Mouse (Mus musculus) frontal cortex, postnatal 14 days (tissue): ENCODE data around the gene Lrp11.

ENCODE experiments used
- DNase-seq, 2 experiments: peaks; one replicate each; pipeline ENCODE4 v3.0.0; 2022; ENCODE audit warnings: low spot score in 2 of 2

Lrp11 gene

DNA sequence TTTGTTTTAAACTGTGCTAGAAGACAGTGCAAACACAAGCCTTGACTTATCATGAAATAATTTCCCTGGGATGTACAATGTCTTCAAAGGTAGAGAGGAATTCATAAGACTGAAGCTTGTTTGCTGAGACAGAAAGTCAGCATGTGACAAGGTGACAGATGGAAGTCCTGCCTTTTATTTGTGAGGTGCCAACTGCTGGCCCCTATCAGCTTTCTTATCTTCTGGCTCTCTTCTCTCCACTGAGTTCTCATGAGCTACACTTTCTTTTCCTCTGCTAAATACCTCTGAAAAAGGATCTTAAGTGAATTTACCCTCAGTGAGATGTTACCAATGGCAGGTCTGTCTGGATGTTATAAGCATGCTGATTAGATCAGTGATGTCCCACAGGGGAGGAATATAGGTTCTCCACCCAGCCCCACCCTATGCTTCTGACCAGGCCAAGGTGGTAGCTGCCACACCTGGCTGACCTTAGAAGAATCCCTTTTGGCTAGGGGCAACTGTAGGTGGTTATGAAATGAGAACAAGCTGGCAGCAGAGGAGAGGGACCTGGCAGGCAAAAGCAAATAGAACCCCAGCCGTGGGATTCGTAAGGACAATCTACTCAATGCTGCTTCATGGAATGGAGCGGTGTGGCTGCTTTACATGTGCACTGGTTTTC lies 34.4 kb downstream of the Lrp11 start:
- DNase-seq, result no peak

DNA sequence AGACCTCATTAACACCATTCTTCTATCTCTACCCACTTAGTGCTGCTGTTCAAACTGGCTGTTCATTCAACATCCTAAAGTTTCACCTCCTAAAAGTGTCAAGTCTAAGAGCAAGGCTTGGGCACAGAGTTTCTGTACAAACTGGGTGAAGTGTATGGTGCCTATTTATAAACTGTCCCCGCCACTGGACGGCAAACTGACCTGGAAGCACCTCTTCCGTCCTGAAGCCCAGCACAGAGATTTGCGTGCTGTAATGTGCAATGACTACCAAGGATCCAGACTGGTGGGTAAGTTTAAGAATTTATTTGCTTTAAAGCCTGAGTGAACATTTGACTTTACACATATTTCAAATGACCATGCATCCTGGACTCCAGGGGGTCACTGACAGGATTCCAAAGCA lies 39.5 kb downstream of the Lrp11 start:
- no peak for DNase-seq

DNA sequence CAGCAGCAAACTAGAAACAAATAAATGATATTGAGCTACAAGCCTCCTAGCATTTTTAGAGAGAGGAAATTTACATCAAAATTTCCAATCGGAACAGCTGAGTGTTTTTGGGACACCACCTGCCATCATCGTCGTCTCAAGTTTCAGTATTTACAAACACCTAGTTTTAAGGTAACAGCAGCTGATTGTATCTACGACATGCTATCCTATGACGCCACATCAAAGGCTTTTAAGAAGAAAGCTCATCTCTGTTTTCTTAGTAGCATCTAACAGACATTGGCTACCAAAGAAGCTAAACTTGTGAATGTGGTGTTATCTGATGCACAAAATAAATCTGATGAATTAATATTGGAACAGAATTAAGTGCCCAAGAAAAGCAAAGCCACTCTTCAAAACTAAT lies 40.7 kb downstream of the Lrp11 start:
- no peak for DNase-seq

DNA sequence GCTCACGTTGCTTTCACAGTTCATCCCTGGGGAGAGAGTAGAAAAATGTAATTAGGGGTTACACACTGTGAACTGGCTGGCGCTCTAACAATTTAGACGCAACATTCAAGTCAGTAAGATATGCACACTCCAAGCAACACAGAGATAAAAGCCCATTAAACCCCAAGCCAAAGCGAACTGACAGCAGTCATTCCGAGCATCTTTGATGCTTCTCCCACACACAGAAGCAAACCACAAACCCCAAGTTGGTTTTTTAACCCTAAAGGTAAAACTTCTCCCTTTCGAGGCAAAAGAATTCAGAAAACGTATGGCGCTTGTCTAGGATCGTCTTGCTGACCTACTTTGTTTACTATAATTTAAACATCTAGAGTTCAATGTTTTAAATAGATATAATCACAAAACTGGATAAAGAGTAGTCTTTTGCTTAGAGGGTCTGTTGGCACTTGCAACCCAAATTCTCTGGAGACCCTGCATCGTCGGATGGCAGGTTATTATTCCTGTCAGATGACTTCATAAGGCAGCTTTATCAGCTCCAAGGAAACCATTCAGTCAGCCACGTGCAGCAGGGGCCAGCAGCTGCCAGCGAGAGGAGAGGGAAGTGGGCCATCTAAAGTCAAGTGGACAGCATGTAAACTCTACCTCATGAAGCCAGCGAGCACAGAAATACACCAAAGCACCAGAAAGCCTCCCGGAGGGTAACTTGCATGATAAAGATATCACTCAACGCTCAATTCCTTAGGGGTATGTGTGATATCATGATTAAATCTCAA lies 41.5 kb downstream of the Lrp11 start:
- DNase-seq, result no peak

DNA sequence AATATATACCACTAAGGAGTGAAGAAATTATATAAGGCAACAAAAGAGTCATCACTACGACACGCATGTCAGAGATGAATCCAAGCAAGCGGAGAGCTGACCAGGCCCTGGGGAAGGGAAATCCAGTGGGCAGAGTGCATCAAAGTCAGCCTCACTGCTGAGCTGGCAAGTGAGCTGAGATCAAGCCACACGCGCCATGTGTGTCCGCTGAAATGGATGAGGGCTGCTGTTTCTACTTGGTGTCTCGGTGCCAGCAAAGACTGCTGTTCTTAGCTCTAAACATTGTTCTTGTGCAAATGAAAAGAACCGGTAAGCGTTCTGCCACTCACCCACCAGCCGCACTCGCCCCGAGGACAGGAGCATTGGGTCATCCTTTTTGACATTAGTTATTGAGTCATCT lies 50.8 kb downstream of the Lrp11 start:
- no peak for DNase-seq

DNA sequence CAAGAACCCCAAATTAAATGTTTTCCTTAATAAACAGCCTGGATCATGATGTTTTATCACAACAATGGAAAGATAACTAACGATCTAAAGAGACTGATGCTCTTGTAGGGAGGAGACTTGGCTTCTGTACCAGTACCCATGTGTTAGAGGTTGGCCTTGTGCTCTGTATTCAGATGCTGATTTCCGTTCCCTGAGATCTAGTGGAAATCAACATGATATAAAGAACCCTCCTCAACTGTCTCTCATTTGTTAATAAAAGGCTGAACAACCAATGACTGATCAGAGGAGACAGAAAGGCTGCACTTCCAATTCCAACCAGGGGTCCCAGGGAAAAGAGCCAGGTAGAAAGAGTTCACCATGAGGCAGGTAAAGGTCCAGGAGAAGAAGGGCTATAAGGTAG lies 56.3 kb downstream of the Lrp11 start:
- DNase-seq, result no peak

DNA sequence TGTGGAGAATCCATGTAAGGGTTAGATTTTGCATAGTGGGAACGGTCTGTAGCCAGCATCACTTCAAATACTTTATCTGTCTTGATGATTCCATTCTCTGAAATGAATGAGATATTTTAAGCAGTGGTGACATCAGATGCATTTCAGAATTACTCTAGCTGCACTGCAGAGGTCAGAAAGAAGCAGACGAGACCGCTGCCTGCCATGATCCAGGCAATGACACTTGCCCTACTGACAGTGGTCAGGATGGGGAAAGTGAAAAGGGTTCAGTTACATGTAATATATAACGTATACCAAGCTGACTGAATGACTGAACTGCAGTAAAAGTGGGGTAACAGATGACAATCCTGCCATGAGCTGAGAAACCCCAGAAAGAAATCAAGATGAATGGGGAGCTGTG lies 59.5 kb downstream of the Lrp11 start:
- no peak for DNase-seq

DNA sequence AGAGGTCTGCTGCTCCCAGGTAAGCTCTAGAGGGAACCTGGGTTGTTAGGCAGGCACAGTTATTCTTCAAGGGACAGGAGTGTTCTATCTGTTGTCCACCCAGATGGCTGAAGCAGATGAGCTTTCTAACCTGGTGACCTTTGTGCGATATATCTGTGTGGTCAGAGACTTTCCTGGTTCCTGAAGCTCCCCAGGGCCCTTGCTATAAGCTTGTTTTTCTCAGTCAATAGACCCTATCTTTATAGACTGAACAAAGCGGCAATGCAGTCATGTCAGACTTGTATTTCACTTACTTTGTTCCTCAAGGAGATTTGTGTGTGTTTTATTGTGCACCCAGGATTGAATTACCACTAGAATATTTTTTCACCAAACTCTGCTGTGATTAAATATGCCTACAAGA lies 61.5 kb downstream of the Lrp11 start:
- DNase-seq, result no peak

DNA sequence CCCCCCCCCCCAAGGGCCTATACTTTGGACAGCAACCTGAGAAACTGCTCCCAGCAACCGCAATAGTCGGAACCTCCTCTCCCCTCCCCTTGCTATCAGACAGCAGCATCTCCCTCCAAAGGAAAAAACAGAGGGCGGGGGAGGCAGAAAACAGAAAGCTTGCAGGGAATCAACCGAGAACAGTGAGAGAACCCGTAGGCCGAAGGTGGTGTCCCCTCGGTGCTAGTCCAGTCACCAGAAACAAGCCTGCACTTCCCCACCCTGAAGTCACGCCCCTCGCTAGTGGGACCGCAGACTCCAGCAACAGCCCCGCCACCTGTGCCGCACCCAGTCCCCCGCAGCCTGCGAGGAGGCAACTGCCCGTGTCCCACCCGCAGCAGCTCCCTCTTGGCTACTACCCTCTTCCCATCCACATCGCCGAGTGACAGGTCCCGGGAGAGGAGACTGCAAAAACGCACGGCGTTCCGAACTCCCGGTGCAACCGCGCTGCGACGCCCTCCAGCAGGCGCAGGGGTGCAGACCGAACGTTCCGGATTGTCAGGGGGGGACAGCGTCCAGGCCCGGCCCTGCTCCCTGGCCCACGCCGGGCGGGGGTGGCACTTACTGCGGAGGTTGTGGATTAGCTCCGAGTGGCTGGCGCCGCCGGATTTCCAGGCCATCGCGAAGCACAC lies 73.0 kb downstream of the Lrp11 start:
- DNase-seq, result no peak

DNA sequence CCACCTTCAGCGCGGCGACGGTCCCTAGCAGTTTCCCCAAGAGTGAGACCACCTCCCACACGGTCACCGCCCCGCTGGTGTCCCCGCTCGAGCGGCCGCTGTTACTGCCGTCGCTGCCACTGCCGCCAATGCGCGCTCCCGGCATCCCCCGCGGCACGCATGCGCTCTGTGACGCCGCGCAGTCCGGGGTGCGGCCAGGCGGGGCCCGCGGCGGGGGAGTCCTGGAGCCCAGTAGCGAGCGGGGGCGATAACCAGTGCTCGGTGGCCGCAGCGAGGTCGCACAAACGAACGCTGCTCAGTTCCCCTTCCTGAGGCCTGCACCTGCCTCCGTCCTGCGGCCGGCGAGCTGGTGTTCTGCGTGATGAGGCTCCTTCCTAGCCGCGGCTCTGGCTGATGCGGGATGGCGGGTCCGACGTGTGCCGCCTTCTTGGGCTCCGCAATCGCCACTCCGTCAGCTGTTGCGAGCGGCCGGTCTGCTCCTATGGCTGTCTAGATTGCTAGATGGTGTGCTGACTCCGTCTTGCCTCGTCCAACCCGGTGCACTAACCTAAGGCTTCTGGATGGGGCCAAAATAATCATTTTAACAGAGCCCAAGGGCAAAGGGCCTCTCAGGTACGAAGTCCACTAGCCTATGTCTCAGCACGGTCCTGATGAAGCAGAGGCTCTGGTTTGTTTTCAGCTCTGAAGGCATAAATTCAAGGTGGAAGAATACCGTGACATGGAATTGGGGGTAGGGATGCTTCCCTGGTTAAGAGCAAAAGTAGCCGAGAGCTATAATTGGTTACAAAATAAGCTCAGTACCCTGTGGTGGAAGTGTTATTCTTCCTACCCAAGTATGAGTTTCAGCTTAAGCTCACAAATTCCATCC lies 73.8 kb downstream of the Lrp11 start:
- DNase-seq, result peak; percentile 81 to 86

DNA sequence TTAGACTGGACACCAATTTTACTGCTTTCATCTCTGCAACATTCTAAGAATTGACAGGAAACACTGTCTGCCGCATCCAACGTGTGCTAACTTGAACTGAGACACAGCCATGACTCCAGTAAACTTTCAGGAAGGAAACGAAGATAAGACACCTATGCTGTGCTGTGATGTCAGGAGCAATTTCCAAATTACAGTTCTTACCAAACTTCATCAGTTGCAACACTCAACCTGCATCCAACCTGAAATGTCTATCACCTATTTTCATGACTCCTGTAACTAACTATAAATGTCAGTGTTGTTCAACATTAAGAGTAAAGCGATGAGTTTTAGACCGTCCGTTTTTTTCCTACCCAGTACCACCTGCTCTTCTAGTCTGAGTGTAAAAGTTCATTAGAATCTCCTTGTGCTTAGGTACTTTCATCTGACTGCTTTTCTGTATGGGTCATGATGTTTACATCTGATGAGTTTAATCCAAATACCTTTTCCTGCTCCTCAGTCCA lies 74.5 kb downstream of the Lrp11 start:
- no peak for DNase-seq

DNA sequence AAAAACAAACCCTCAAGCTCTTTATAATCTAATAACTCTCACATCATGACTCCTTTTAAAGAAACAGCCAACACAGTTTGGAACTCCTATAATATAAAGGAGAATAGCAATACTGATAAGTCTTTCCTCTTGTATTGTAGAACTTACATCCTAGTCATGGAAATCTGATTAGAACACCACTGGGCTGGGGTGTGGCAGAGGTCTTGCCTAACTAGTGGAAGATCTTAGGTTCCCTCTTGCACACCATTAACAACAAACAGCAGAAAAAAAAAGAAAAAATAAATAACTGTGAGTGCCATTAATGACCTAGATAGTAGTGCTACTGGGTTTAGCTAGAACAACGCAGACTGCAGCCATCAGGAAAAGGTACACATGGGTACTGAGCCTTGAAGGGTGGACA lies 75.3 kb downstream of the Lrp11 start:
- DNase-seq, result no peak

DNA sequence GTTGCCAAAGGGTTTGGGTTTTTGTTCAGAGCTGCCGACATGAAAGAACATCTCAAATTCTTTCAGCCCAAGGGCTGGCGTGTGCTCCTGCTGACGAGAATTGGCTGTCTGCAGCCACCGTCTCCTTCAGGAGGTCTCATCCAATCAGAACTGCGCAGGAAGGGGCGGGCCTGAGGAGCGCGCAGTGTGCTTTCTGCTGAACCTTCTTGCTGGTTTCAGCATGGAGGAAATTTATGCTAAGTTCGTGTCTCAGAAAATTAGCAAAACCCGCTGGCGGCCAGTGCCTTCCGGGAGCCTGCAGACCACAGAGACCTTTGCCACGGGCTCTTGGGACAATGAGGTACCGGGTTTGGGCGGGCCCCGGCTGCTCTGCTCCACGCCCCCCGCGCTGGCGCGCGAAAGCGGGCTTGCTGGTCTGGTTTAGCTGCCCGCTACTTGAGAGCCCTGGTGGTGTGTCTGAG lies 77.8 kb downstream of the Lrp11 start, which contains the start of gene Nup43:
Gene Nup43, plus strand, starts transcription at position 162 of the 461 bp plus-strand sequence.
- DNase-seq, result peak; percentile 80 to 85

DNA sequence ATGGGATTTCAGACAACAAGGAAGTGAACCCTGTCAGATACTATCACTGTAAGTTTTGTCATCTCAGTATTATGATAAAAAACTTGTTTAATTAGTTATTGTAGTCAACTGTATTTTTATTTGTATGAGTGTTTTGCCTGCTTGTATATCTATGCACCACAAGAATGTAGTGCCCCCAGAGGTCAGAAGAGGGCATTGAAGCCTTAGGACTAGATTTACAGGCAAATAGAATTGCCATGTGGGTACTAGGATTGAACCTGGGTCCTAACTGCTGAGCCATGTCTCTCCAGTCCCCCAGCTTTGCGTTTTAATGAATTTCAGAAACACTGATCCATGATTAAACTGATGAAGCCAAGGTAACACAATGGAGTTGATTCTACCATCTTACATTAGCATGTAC lies 84.1 kb downstream of the Lrp11 start:
- no peak for DNase-seq
